Mouse (Mus musculus): Measurements from ENCODE around the gene Zfp513.
A peak's percentile ranks its signal among the peaks of the same experiment; 100 is the strongest.
"Not testable (repeated sequence)": the region's sequence is repeated elsewhere in the genome, so short reads cannot be mapped to it uniquely, and the experiment has no call there.

The Zfp513 gene

GRCm38 (mm10) chr5:31201742-31202590 lies at the start of gene Zfp513:
Zfp513 (minus strand) TSS chr5:31202303.
- DNase-seq = peak; percentile 95 to 97

- DNase-seq = peak; percentile 43 to 46
Observed at GRCm38 (mm10) chr5:31251541-31252101, 49.5 kb upstream of the Zfp513 start, which contains the start of gene Krtcap3. Krtcap3 (plus strand) TSS chr5:31251691.

- DNase-seq = no peak
Observed at GRCm38 (mm10) chr5:31250716-31251115, 48.6 kb upstream of the Zfp513 start.

DNA sequence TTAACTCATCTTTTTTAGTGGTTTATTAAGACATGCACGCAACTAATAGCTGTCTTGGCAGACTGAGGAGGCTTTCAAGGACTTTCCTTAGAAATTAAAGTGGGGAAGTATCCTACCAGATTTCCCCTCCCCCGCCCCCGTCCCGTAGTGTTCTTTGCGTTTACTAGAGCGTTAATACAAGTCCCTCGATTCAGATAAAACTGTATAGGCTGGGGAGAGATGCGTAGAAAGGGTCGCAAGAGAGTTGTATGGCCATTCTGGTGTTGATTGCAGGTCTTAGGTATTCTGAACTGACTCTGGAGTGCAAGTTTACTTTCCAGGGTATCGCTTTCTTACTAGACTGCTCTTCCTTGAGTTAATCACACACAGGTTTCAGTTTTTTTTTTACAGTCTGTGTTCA lies 40.1 kb upstream of the Zfp513 start:
- DNase-seq = no peak

- DNase-seq = no peak
Observed at GRCm38 (mm10) chr5:31241522-31242034, 39.5 kb upstream of the Zfp513 start.

GRCm38 (mm10) chr5:31240637-31241521 lies 38.8 kb upstream of the Zfp513 start, which contains the start of the genes Nrbp1 and Gm9970:
Nrbp1 (plus strand) TSS chr5:31240864.
Gm9970 (minus strand) TSS chr5:31241232.
- peak; percentile 99 for DNase-seq

DNA sequence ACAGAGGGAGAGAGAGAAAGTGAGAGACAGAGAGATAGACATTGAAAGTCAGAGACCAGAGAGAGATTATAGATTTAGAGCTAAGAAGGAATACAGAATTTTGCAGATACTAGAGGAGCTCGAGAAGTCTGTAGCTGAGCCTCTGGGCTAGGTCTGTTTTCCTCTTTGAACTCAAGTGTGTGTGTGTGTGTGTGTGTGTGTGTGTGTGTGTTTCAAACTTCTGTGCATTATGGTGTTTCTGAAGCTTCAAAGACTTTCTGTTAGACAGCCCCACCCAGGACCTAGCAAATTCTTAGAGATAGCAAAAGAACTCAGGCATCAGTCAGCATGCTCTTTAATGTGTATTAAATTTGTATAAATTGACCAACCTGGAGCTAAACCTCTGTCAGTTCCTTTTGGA lies 24.5 kb upstream of the Zfp513 start:
- DNase-seq = no peak

DNA sequence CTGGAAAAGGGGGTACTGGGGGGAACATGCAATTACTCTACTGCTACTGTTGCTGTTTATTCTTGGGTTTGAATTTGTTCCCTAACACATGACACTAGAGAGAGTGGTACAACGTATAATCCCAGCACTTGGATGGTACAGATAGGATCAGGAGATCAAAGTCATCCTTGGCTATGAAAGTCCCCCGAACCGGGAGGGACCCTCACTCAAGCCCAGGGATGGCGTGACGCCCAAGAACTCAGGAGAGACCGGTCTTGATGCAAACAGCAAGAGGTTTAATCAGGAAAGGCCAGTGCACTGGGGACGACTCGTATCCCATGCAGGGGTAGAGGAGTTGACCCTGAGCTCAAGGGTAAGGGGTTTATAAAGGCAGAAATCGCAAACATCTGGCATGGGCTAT lies 20.6 kb upstream of the Zfp513 start:
- peak; percentile 13 to 29 for DNase-seq

GRCm38 (mm10) chr5:31221304-31221945 lies 19.3 kb upstream of the Zfp513 start:
- peak; percentile 60 to 67 for DNase-seq

DNA sequence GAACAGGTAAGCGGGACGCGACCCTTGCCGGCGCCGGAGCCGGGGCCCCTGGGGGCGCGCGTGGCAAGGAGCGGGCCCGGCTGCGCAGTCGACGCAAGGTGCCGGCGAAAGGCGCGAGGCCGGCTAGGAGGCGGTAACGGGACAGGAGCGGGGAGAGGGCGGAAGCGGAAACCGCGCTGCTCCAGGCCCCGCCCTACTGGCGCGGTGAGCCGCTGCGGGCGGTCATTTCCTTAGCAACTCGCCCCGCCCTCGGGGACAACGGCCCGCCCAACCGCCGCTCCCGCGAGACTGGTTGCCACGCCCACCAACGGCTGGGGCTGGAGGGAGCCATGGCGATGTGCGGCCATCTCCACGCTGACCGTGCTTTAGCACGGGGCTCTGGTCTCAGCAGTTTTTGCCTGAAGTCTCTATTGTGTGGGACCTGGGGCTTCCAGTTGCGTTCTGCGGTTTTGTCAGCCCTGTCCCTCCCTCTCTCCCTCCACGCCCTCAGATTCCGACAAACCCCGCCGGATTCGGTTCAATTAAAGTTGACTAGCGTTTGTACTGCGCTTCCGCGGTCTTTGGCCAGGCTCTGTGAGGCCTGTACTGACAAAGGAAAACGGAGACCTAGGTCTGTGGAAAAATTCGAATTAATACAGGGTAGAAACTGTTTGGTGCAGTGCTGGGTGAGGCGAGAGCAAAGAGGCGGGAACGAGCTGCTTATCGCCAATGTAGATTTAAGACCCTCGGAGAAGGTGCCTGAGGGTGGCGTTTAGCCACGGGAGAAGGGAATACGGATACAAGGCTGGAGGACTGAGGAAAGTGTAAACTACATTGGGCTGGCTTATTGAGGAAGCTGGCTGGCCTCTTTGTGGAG lies 18.6 kb upstream of the Zfp513 start, which contains the start of gene Ppm1g:
Gene Ppm1g, minus strand, starts transcription at position 240 of the 856 bp plus-strand sequence.
- peak; percentile 99 to 100 for DNase-seq

DNA sequence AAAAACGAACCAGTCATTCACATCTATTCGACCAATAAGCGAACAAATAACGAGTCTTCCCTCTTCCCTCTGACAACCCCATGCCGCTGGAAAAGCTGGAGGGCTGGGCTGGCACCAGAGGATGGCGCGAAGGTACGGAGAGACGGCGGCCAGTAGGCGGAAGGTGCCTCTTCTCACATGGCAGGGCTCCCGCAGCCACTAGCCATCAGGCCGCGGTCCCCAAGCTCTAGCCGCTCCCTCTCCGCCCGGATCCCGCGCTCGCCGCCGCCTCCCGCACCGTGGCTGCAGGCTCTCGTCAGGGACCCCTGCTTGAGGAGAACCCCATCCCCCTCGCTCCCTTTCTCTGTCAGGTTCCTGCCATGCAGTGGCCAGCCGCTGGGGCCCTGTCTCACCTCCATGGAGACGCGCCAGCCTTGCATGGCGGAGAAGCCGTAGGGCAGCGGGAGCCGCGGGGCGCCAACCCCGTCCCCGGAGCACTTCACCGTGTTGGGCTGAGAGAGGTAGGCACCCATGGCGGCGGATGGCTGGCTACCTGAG lies 17.9 kb upstream of the Zfp513 start:
- peak; percentile 77 to 81 for DNase-seq

GRCm38 (mm10) chr5:31219474-31219873 lies 17.4 kb upstream of the Zfp513 start:
- DNase-seq = no peak

GRCm38 (mm10) chr5:31219070-31219469 lies 17.0 kb upstream of the Zfp513 start:
- DNase-seq = peak; percentile 49 to 60

DNA sequence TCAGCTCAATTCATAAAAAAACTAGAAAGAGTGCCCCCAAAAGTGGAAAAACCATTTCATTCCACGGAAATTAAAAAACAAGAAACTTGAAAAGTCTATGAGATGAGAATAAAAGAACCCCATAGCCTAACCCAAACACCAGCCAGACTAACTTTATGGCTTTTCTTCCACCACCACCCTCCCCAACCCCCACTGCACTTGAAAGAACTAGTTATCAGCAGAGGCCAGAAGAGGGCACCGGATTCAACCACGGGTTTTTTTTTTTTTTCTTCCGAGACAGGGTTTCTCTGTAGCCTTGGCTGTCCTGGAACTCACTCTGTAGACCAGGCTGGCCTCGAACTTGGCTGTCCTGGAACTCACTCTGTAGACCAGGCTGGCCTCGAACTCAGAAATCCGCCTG lies 16.2 kb upstream of the Zfp513 start:
- DNase-seq = no peak

DNA sequence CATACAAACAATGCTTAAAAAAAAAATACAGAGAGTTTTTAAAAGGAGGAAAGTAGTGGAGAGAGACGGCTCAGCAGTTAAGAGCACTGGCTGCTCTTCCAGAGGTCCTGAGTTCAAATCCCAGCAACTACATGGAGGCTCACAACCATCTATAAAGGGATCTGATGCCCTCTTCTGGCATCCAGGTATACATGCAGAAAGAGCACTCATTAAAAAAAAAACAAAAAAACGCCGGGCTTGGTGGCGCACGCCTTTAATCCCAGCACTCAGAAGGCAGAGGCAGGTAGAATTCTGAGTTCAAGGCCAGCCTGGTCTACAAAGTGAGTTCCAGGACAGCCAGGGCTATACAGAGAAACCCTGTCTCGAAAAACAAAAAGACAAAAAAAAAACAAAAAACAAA lies 14.5 kb upstream of the Zfp513 start:
- not testable (repeated sequence) for DNase-seq

- DNase-seq = no peak
Observed at GRCm38 (mm10) chr5:31204421-31204820, 2.3 kb upstream of the Zfp513 start.

DNA sequence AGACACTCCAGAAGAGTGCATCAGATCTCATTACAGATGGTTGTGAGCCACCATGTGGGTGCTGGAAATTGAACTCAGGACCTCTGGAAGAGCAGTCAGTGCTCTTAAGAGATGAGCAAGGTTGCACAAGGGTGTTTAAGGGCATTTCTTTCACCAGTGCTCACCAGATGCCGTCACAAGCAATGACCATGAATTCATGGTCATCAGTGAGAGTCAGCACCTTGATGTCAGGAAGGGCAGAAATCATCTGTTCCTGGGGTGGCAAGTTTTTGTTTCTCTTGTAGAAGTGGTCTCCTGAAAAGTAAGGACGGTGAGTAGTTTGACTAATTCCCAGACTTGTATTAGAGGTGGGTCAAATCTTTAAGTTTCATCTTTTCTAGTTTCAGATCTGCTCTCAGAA lies 1.8 kb upstream of the Zfp513 start:
- no peak for DNase-seq

- DNase-seq = no peak
Observed at GRCm38 (mm10) chr5:31202933-31203332, 830 bp upstream of the Zfp513 start.

DNA sequence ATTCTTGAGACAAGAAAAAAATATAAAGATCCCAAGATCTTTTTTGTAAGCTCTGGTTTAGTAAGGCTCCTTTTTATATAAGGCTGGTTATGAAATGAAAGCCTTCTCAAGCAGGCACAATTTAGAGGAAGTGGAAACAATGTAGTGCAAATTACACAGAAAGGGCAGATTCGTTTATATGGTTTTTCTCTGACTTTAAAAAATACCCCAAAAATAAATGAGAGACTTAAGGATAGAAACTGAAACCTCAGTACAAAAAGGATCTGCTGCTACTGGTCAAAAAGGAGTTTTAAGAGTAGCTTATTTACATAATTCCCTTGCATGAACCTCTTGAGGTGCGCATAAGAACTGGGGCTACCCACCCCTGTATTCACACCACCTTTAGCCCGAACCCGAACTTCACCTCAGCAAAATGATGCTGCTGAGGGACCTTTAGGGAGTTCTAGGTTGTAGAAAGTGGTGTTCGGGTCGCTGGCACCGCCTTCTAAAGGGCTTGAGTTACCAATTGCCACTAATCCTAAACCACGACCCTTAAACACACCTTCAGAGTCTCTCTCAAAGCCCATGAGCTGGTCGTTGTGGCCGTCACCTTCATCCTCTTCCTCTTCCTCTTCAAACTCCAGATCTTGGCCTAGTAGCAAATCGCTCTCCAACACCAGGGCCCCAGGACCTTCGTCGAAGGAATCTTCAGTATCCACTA lies 911 bp downstream of the Zfp513 start:
- no peak for DNase-seq

DNA sequence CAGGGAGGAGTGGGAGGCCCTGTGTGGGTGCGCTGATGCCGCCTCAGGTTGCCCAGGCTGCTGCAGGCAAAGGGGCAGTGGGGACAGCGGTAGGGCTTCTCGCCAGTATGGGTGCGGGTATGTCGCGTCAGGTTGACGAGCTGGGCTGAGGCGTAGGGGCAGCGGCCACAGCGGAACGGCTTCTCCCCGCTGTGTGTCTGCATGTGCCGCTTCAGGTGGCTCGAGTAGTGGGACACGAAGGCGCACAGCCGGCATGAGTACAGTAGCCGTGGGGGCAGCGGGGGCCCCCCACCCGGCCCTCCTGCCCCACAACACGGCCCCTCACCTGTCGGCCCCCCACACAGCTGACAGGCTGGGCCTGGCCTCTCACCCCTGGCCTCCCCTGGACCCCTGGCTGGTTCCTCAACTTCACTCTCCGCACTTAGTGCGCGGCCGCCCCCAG lies 1.8 kb downstream of the Zfp513 start:
- DNase-seq = peak; percentile 42 to 46
